28 mouse cellular contexts compared by ENCODE assay signal in genomic region chrX:142276031-142276430, GRCm38 (mm10). TPM values are rescaled to one million over a fixed set of nuclear protein-coding genes. Genes with fewer than 3 reads are reported as not detected.
"Had no signal": no experiment of that assay in that cellular context is flagged by ENCODE, and none has a peak within 500 bp of the region (broad histone marks: within the 10 kb centered on the region; RNA-seq: fewer than 3 reads in every experiment).

No protein-coding gene starts in this region.

- H3K4me3 ChIP-seq: heart, adult 2 months; heart, embryonic 13.5 days; heart, embryonic 15.5 days; hindbrain, embryonic 13.5 days; hindbrain, embryonic 15.5 days; kidney, embryonic 15.5 days; layer of hippocampus, adult 2 months; left cerebral cortex, adult 2 months; limb, embryonic 10.5 days; limb, embryonic 12.5 days; liver, embryonic 13.5 days; liver, embryonic 15.5 days had no signal

- H3K9me3 ChIP-seq: heart, embryonic 13.5 days; heart, embryonic 15.5 days; hindbrain, embryonic 13.5 days; hindbrain, embryonic 15.5 days; kidney, embryonic 15.5 days; limb, embryonic 10.5 days; limb, embryonic 12.5 days; liver, embryonic 13.5 days; liver, embryonic 15.5 days had no signal

- H3K9ac ChIP-seq: heart, embryonic 13.5 days; heart, embryonic 15.5 days; hindbrain, embryonic 13.5 days; hindbrain, embryonic 15.5 days; kidney, embryonic 15.5 days; limb, embryonic 12.5 days; liver, embryonic 13.5 days; liver, embryonic 15.5 days had no signal

- H3K4me2 ChIP-seq: heart, embryonic 11.5 days; heart, embryonic 13.5 days; heart, embryonic 15.5 days; hindbrain, embryonic 13.5 days; hindbrain, embryonic 15.5 days; kidney, embryonic 15.5 days; limb, embryonic 12.5 days; liver, embryonic 11.5 days; liver, embryonic 13.5 days; liver, embryonic 15.5 days had no signal

- H3K27ac ChIP-seq: heart, adult 2 months; heart, embryonic 13.5 days; heart, embryonic 15.5 days; hindbrain, embryonic 13.5 days; hindbrain, embryonic 15.5 days; hindbrain, postnatal 0 days; kidney, embryonic 15.5 days; kidney, postnatal 0 days; layer of hippocampus, adult 2 months; left cerebral cortex, adult 2 months; limb, embryonic 10.5 days; limb, embryonic 12.5 days; liver, embryonic 13.5 days; liver, embryonic 15.5 days had no signal

- ATAC-seq: hindbrain, postnatal 0 days; intestine, embryonic 16.5 days had no signal

- H3K36me3 ChIP-seq: heart, embryonic 13.5 days; heart, embryonic 15.5 days; hindbrain, embryonic 13.5 days; hindbrain, embryonic 15.5 days; kidney, embryonic 15.5 days; limb, embryonic 10.5 days; limb, embryonic 12.5 days; liver, embryonic 13.5 days; liver, embryonic 15.5 days had no signal

- DNase-seq: gastrocnemius, postnatal 14 days; gastrocnemius, postnatal 36 days; heart, adult 11 months; heart, adult 2 months; heart, postnatal 14 days; heart, postnatal 36 days; kidney, adult 11 months; kidney, adult 2 months; kidney, adult 9 months; kidney, postnatal 14 days; kidney, postnatal 36 days; liver; liver, embryonic 13.5 days had no signal

- H3K27me3 ChIP-seq: heart, embryonic 15.5 days; liver, embryonic 13.5 days had no signal

- H3K4me1 ChIP-seq: heart, embryonic 13.5 days; heart, embryonic 15.5 days; hindbrain, embryonic 13.5 days; hindbrain, embryonic 15.5 days; kidney, embryonic 15.5 days; limb, embryonic 10.5 days; limb, embryonic 12.5 days; liver, embryonic 13.5 days; liver, embryonic 15.5 days had no signal

RNA-seq across cellular contexts. Expression of gene Kcne1l, which starts 30.1 kb away (rescaled TPM):
- total RNA-seq: heart, adult 2 months had no signal
